Mouse (Mus musculus) spleen, adult 2 months (tissue): ENCODE measurements around the gene Mt3. TPM values are rescaled to one million over a fixed set of nuclear protein-coding genes. Genes with fewer than 3 reads are reported as not detected.

Experiments
- DNase-seq, 2 experiments: peaks; one replicate each; pipeline versions ENCODE4 v3.0.0 to v3.0.0-alpha.2; 2012 to 2021; ENCODE audit warnings: low spot score in 2 of 2, low read depth in 1 of 2
- H3K27ac ChIP-seq: fragments of 200-500 bp; 2 replicates; pipeline ENCODE4 v1.5.1; 2012; ENCODE audit warnings: low read length, inconsistent platforms; ENCODE audit not compliant: insufficient read depth
- H3K27me3 ChIP-seq: fragments of 200-500 bp; 2 replicates; pipeline ENCODE4 v1.6.1; 2012; ENCODE audit warnings: mild to moderate bottlenecking, moderate library complexity, low read length, inconsistent platforms; ENCODE audit not compliant: control insufficient read depth, insufficient read depth
- H3K36me3 ChIP-seq: fragments of 200-500 bp; 2 replicates; pipeline ENCODE4 v1.6.1; 2012; ENCODE audit warnings: mild to moderate bottlenecking, low read length, inconsistent platforms; ENCODE audit not compliant: control insufficient read depth, insufficient read depth
- H3K4me1 ChIP-seq: fragments of 200-500 bp; 2 replicates; pipeline ENCODE4 v1.6.1; 2011; ENCODE audit warnings: inconsistent platforms; ENCODE audit not compliant: control insufficient read depth, insufficient read depth, insufficient read length
- H3K4me3 ChIP-seq: fragments of 200-500 bp; 2 replicates; pipeline ENCODE4 v1.5.1; 2011; ENCODE audit warnings: mild to moderate bottlenecking, inconsistent platforms; ENCODE audit not compliant: insufficient read depth, insufficient read length; ENCODE audit errors: extremely low read depth
- CTCF ChIP-seq: fragments of 200-500 bp; IDR thresholded peaks from 2 replicates; pipeline ENCODE4 v1.5.1; 2011; ENCODE audit warnings: mild to moderate bottlenecking, inconsistent platforms; ENCODE audit not compliant: insufficient read depth, insufficient read length, insufficient replicate concordance; ENCODE audit errors: extremely low read depth
- POLR2A ChIP-seq: fragments of 200-500 bp; IDR thresholded peaks from 2 replicates; pipeline ENCODE4 v1.6.1; 2011; ENCODE audit warnings: low read depth, low read length, inconsistent platforms
- WGBS: fragments of 180-500 bp; shearing (Covaris S2); methylation state at CpG from one replicate; pipeline ENCODE4 v1.1.7; 2018; 5-methylcytosine and 5-hydroxymethylcytosine counted together
- polyA plus RNA-seq: library from polyadenylated mRNA; depleted of rRNA; stranded (reverse); fragments of >200 nt; gene quantifications from 2 replicates; pipeline ENCODE4 v1.2.3, GENCODE M21; 2012; rRNA removed

Gene Mt3
- polyA plus RNA-seq, 1 experiment: not detected

DNA sequence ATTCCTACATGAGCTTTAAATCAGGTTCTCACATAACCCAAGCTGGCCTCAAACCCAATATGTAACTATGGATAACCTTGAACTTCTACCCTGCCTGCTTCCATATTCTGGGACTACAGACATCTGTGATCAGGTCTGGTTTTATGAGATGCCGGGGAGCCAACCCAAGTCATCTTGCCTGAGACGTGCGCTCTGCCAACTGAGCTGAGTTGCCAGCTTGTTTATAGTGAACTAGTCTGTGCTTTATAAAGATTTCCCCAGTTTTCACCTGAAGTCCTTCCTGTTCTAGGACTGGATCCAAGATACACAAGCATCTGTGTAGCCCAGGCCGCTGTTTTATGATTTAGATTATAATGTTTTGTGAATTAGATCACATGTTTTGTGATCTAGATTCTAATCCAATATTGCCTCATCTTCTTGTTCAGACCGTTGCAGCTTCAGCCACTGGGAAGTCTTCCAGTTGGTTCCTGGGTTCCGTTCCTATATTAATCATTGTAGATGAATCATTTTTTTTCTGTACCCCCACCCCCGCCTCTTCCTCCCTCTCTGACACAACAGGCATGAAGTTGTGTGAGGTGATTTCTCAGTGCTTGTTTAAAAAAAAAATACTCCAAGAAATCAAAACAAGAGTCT lies 42.3 kb downstream of the Mt3 start:
- H3K4me3 ChIP-seq: no peak overlapping the region
- WGBS: 90% methylated on average over 7 of the region's 7 CpGs
- no peaks in the 10 kb centered on the region for H3K27me3 ChIP-seq
- no peaks in the 10 kb centered on the region for H3K36me3 ChIP-seq
- TF ChIP-seq POLR2A (no peak), CTCF (no peak)
- DNase-seq: no peak
- H3K27ac ChIP-seq: no peak overlapping the region
- H3K4me1 ChIP-seq: peaks cover 4% of the 10 kb centered on the region; the same call in 1 of the 2 replicates

DNA sequence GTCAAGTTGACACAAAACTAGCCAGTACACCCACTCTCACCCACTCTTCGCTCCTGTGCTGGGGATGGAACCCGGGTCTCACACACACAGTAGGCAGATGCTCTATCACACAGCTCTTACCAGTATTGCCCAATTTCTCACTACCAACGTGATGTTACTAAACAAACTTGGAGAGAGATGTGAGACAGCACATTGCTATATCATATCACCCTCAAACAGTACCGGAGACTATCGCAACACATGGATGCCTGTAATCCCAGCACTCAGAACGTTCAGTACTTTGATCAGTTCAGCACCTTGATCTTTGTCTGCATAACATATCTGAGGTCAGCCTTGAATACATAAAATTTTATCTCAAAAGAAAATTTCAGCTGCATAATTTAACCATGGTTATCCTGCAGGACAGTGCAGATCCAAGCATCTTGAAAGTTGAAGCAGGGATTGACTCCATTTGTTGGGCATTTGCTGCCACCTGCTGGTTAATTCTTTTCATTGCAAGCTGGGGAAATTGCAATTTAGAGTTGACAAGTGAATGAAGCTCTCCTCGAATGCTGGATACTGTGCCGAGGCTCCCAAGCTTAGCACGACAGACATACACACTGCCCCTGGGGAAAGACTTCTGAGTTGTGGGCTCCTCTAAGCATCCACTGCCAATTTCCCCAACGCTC lies 46.9 kb downstream of the Mt3 start:
- Histone ChIP-seq H3K27ac (no peak overlapping the region), H3K27me3 (no peaks in the 10 kb centered on the region), H3K4me1 (no peaks in the 10 kb centered on the region), H3K36me3 (no peaks in the 10 kb centered on the region), H3K4me3 (no peak overlapping the region)
- 43% methylated on average over 10 of the region's 10 CpGs for WGBS
- TF ChIP-seq POLR2A (no peak), CTCF (peak; percentile 50; the same call in 1 of the 2 replicates)
- peak; percentile 23 to 45 for DNase-seq

Other genes starting within 250 kb of the Mt3 start
- 70.4 and 76.9 TPM in 2 replicates for gene Amfr, start 139.8 kb upstream of the Mt3 start, polyA plus RNA-seq
- gene Nudt21, start 115.6 kb upstream of the Mt3 start, polyA plus RNA-seq: 63.0 and 72.5 TPM in 2 replicates
- gene Ogfod1, start 115.4 kb upstream of the Mt3 start, polyA plus RNA-seq: 4.1 and 4.3 TPM in 2 replicates
- 11.3 and 12.1 TPM in 2 replicates for gene Bbs2, start 53.7 kb upstream of the Mt3 start, polyA plus RNA-seq
- gene Mt4, start 15.4 kb upstream of the Mt3 start, polyA plus RNA-seq: not detected in 2 replicates
- gene Mt2, start 20.1 kb downstream of the Mt3 start, polyA plus RNA-seq: 19.9 and 28.9 TPM in 2 replicates
- gene Mt1, start 26.5 kb downstream of the Mt3 start, polyA plus RNA-seq: 325 and 535 TPM in 2 replicates
- gene Nup93, start 62.0 kb downstream of the Mt3 start, polyA plus RNA-seq: 12.8 and 13.2 TPM in 2 replicates
- 1.2 TPM in 2 replicates for gene Slc12a3, start 176.6 kb downstream of the Mt3 start, polyA plus RNA-seq
- gene Herpud1, start 233.8 kb downstream of the Mt3 start, polyA plus RNA-seq: 198 and 350 TPM in 2 replicates